Mouse (Mus musculus): ENCODE results near the gene Gabarapl2. TPM values are rescaled to one million over a fixed set of nuclear protein-coding genes. Genes with fewer than 3 reads are reported as not detected.
A peak's percentile ranks its signal among the peaks of the same experiment; 100 is the strongest.

Gene Gabarapl2
- polyA plus RNA-seq, 1 experiment from 2014 or later: 431 TPM

DNA sequence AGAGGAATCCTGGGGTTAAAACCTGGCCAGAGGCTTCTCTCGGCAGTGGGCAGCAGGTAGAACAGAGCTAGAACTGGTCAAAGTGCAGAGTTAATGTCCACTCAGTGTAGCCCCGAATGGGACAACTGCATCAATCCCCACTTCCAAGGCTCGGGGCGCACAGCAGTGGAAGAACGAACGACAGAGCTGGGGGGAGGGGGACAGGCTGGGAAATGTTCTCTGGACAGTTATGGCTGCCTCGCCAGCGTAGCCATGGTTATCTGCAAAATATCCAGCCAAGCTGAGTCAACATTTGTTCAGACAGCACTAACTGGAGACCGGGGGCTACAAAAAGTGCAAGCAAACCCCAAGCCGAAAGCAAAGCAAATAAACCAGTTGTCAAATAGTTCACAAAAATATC is 37.6 kb downstream of the Gabarapl2 start:
- H3K27me3 ChIP-seq: no peaks in the 10 kb centered on the region
- H3K4me1 ChIP-seq (replicated peaks): no peaks in the 10 kb centered on the region
- H3K4me3 ChIP-seq: no peak overlapping the region
- no peak overlapping the region for H3K4me2 ChIP-seq
- 0 out of 2 replicates have a peak, but pooled peaks cover 3% of the 10 kb centered on the region for H3K36me3 ChIP-seq
- 70% methylated on average over 10 of the region's 10 CpGs for WGBS
- no peak overlapping the region for H3K9ac ChIP-seq
- no peak for ATAC-seq (ENCODE audit: low FRiP score, low read depth)
- no peaks in the 10 kb centered on the region for H3K9me3 ChIP-seq
- H3K27ac ChIP-seq (replicated peaks): no peak overlapping the region

DNA sequence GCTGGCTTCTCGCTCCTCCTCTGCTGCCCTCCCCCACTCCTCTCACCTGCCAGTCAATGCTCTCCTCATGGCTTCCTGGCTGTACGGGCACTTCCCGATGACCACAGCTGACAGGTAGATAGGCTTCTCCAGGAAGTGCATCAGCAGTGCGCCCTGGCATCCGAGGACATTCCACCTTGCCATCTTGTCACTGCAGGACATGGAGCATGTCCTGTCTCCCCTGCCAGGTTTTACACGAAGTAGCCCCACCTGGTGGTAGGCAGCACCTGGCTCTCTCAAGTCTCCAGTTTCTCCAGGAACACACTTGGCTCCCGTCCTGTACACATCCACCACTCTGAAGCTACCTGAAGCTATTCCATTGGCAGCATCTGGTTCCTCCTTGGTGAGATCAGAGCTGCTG is 41.6 kb downstream of the Gabarapl2 start:
- Histone ChIP-seq H3K4me3 (no peak overlapping the region), H3K27ac (replicated peaks) (no peak overlapping the region), H3K36me3 (peaks cover 12% of the 10 kb centered on the region), H3K9me3 (no peaks in the 10 kb centered on the region), H3K4me2 (no peak overlapping the region), H3K9ac (no peak overlapping the region), H3K4me1 (replicated peaks) (no peaks in the 10 kb centered on the region), H3K27me3 (no peaks in the 10 kb centered on the region)
- no peak for ATAC-seq (ENCODE audit: low FRiP score, low read depth)
- WGBS: 76% methylated on average over 7 of the region's 7 CpGs

DNA sequence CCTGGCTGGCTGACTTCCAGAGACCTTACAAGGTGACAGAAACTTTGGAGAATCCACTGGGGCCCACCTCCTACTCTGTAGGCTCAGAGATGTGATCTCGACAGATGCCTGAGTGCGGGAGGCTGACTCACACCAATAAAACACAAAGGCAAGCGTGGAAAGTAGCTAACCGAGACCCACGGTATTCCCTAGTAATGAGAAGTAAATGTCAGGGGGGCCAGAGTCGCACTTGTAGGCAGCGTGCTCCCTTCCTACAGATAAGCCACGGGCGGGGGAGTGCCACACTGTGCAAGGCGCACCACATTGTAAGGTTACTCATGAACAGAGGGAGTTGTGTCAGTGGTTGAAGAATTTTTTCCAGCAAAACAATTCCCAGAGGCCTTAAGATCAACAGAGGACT is 44.0 kb downstream of the Gabarapl2 start:
- H3K4me2 ChIP-seq: no peak overlapping the region
- H3K36me3 ChIP-seq: peaks cover 17% of the 10 kb centered on the region
- no peak overlapping the region for H3K9ac ChIP-seq
- WGBS: 88% methylated on average over 10 of the region's 10 CpGs
- H3K9me3 ChIP-seq: no peaks in the 10 kb centered on the region
- H3K4me3 ChIP-seq: no peak overlapping the region
- H3K4me1 ChIP-seq (replicated peaks): no peaks in the 10 kb centered on the region
- no peak overlapping the region for H3K27ac ChIP-seq (replicated peaks)
- H3K27me3 ChIP-seq: no peaks in the 10 kb centered on the region
- ATAC-seq (ENCODE audit: low FRiP score, low read depth): no peak

DNA sequence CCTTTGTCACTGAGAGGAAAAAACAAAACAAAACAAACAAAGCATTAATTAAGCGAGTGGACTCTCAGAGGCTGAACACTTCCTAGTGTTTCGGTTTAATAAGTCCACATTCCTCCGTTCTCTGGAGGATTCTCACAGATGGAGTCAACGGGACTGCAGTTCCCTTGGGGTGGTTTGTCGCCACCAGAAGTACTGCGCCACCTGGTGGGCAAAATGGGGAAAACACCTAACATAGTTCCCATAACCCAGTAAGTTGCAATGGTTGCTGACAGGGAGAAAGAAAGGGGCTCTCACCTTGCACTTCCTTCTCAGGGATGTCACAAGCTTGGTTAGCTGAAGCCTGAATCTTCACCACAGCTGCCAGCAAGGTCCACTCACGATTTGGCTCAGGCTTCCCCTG is 49.4 kb downstream of the Gabarapl2 start:
- 12% methylated on average over 7 of the region's 7 CpGs for WGBS

GRCm38 (mm10) chr8:111991278-111991677 is 50.8 kb downstream of the Gabarapl2 start:
- Histone ChIP-seq H3K4me1 (replicated peaks) (peaks cover 8% of the 10 kb centered on the region), H3K9me3 (no peaks in the 10 kb centered on the region), H3K4me3 (peak overlapping the region; percentile 89), H3K9ac (peak overlapping the region; percentile 88), H3K4me2 (peak overlapping the region; percentile 85), H3K27ac (replicated peaks) (no peak overlapping the region), H3K36me3 (peaks cover 41% of the 10 kb centered on the region), H3K27me3 (no peaks in the 10 kb centered on the region)
- no peak for ATAC-seq (ENCODE audit: low FRiP score, low read depth)
- WGBS: 63% methylated on average over 8 of the region's 8 CpGs

More for the DNA sequence above, 49.4 kb downstream of the Gabarapl2 start:
- Histone ChIP-seq H3K9ac (no peak overlapping the region), H3K4me2 (no peak overlapping the region), H3K4me1 (replicated peaks) (peaks cover 8% of the 10 kb centered on the region), H3K4me3 (no peak overlapping the region), H3K36me3 (peaks cover 34% of the 10 kb centered on the region), H3K27ac (replicated peaks) (no peak overlapping the region), H3K27me3 (no peaks in the 10 kb centered on the region), H3K9me3 (no peaks in the 10 kb centered on the region)
- ATAC-seq (ENCODE audit: low FRiP score, low read depth): no peak

GRCm38 (mm10) chr8:111992013-111992702 is 51.7 kb downstream of the Gabarapl2 start, which contains the start of gene Adat1:
Gene Adat1 (minus strand): TSS chr8:111992302.
- Histone ChIP-seq H3K36me3 (peaks cover 43% of the 10 kb centered on the region), H3K27ac (replicated peaks) (peak within 1 kb of the TSS; percentile 75), H3K4me2 (peak within 1 kb of the TSS; percentile 85), H3K9ac (peak within 1 kb of the TSS; percentile 88), H3K9me3 (no peaks in the 10 kb centered on the region), H3K4me1 (replicated peaks) (peaks cover 8% of the 10 kb centered on the region), H3K4me3 (peak within 1 kb of the TSS; percentile 89), H3K27me3 (no peaks in the 10 kb centered on the region)
- WGBS: 5% methylated on average over 33 of the region's 33 CpGs
- peak; percentile 97 for ATAC-seq (ENCODE audit: low FRiP score, low read depth)

DNA sequence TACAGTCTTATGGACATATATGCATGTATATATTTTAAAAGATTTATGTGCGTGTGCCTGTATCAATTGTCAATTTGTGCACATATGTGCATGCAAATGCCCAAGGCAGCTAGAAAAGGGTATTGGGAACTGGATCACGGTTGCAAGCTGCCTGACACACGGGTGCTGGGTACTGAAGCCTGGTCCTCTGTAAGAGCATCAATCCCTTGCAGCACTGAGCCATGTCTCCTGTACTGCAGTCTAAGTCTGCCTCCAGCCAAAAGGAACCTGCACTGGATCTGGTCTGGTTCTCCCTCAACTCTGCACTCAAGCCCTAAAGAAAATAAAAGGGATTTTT is 52.2 kb downstream of the Gabarapl2 start:
- no peak overlapping the region for H3K9ac ChIP-seq
- H3K4me3 ChIP-seq: peak overlapping the region; percentile 89; the same call in 1 of the 2 replicates
- peaks cover 8% of the 10 kb centered on the region for H3K4me1 ChIP-seq (replicated peaks)
- no peak for ATAC-seq (ENCODE audit: low FRiP score, low read depth)
- 71% methylated on average over 3 of the region's 3 CpGs for WGBS
- H3K9me3 ChIP-seq: no peaks in the 10 kb centered on the region
- no peaks in the 10 kb centered on the region for H3K27me3 ChIP-seq
- peak overlapping the region; percentile 85 for H3K4me2 ChIP-seq
- H3K27ac ChIP-seq (replicated peaks): no peak overlapping the region
- H3K36me3 ChIP-seq: peaks cover 48% of the 10 kb centered on the region

Other genes with a start within 250 kb of the Gabarapl2 start
- gene Ctrb1, start 249.7 kb upstream of the Gabarapl2 start, polyA plus RNA-seq (2015; fragmentation: Nextera tagmentation; extraction: Ambion mirVana): 1.00 and 1.9 TPM in 2 replicates
- 46.5 and 54.2 TPM in 2 replicates for gene Bcar1, start 196.9 kb upstream of the Gabarapl2 start, polyA plus RNA-seq (2015; fragmentation: Nextera tagmentation; extraction: Ambion mirVana)
- gene Cfdp1, start 86.4 kb upstream of the Gabarapl2 start, polyA plus RNA-seq (2015; fragmentation: Nextera tagmentation; extraction: Ambion mirVana): 201 TPM in 2 replicates
- 4.3 and 4.9 TPM in 2 replicates for gene Tmem170, start 64.0 kb upstream of the Gabarapl2 start, polyA plus RNA-seq (2015; fragmentation: Nextera tagmentation; extraction: Ambion mirVana)
- gene Chst5, start 30.3 kb upstream of the Gabarapl2 start, polyA plus RNA-seq (2015; fragmentation: Nextera tagmentation; extraction: Ambion mirVana): 3.2 and 4.9 TPM in 2 replicates
- 17.6 and 18.9 TPM in 2 replicates for gene Tmem231, start 6.8 kb upstream of the Gabarapl2 start, polyA plus RNA-seq (2015; fragmentation: Nextera tagmentation; extraction: Ambion mirVana)
- 7.8 and 8.0 TPM in 2 replicates for gene Adat1, start 51.6 kb downstream of the Gabarapl2 start, polyA plus RNA-seq (2015; fragmentation: Nextera tagmentation; extraction: Ambion mirVana)
- gene Kars, start 70.6 kb downstream of the Gabarapl2 start, polyA plus RNA-seq (2015; fragmentation: Nextera tagmentation; extraction: Ambion mirVana): 158 and 168 TPM in 2 replicates
- 63.9 and 68.4 TPM in 2 replicates for gene Terf2ip, start 70.7 kb downstream of the Gabarapl2 start, polyA plus RNA-seq (2015; fragmentation: Nextera tagmentation; extraction: Ambion mirVana)
- 0.69 and 0.79 TPM in 2 replicates for gene Gm6793, start 74.3 kb downstream of the Gabarapl2 start, polyA plus RNA-seq (2015; fragmentation: Nextera tagmentation; extraction: Ambion mirVana)